Mouse (Mus musculus): ENCODE measurements around the gene Kank1.
"Not testable (repeated sequence)": the region's sequence is repeated elsewhere in the genome, so short reads cannot be mapped to it uniquely, and the experiment has no call there.

Kank1 gene

GRCm38 (mm10) chr19:25433169-25433690 is 196.5 kb downstream of the Kank1 start:
- ATAC-seq (ENCODE audit: insufficient number of reproducible peaks, low FRiP score, low TSS enrichment) = no peak

GRCm38 (mm10) chr19:25434345-25434744 is 197.6 kb downstream of the Kank1 start:
- ATAC-seq (ENCODE audit: insufficient number of reproducible peaks, low FRiP score, low TSS enrichment) = no peak

DNA sequence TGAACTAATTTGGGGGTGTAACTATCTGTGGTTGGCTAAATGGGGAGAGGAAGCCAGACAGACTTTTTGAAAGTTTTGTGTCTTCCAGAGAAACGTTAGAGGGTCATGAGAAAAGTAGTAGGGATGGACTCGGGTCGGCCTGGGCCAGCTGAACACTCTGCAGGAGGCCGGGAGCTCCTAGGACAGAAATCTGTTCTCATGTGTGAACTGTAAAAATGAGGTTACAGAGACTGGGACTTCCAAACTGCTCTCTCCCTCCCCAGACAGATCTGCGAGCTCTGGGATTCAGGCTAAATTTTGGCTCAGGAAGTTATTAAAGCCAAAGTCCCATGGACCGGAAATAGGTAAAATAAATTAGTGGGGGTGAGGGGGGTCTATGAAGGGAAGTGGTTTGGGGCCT is 198.0 kb downstream of the Kank1 start:
- ATAC-seq (ENCODE audit: insufficient number of reproducible peaks, low FRiP score, low TSS enrichment) = no peak

GRCm38 (mm10) chr19:25435412-25435811 is 198.6 kb downstream of the Kank1 start:
- ATAC-seq (ENCODE audit: insufficient number of reproducible peaks, low FRiP score, low TSS enrichment) = no peak

DNA sequence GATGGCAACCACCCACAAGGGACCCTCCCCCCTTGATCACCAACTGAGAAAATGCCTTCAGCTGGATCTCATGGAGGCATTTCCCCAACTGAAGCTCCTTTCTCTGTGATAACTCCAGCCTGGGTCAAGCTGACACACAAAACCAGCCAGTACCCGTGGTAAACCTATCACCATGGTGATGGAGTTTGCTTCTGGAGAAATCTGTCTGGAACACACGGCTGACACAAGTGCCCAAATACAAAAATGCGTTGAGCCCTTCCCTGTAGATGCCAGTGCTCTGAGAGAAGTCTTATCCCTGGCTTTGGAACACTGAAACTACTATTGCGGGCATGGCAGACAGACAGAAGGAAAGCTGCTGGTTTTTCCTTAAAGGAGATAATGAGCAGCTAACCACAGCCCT is 199.4 kb downstream of the Kank1 start:
- no peak for ATAC-seq (ENCODE audit: insufficient number of reproducible peaks, low FRiP score, low TSS enrichment)

GRCm38 (mm10) chr19:25436789-25437650 is 200.2 kb downstream of the Kank1 start:
- ATAC-seq (ENCODE audit: insufficient number of reproducible peaks, low FRiP score, low TSS enrichment) = no peak

- no peak for ATAC-seq (ENCODE audit: insufficient number of reproducible peaks, low FRiP score, low TSS enrichment)
Observed at GRCm38 (mm10) chr19:25438246-25438645, 201.5 kb downstream of the Kank1 start.

DNA sequence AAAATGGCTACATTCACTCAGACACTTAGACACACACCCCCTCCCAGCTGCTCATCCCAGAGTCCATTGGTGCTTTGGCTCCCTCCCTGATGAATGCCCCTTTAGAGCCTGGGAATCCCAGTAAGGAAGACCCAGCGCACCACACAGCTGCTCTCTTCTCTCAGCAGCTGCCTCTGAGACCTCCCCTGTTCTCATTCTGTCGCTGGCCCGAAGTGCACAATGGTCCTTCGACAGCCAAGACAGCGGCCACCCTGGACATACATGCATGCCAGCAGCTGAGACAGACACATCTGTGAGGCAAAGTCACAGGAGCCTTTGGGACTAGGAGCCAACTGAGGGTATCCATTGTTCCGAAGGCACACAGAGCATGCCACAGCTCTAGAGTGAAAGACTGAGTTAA is 203.0 kb downstream of the Kank1 start:
- no peak for ATAC-seq (ENCODE audit: insufficient number of reproducible peaks, low FRiP score, low TSS enrichment)

DNA sequence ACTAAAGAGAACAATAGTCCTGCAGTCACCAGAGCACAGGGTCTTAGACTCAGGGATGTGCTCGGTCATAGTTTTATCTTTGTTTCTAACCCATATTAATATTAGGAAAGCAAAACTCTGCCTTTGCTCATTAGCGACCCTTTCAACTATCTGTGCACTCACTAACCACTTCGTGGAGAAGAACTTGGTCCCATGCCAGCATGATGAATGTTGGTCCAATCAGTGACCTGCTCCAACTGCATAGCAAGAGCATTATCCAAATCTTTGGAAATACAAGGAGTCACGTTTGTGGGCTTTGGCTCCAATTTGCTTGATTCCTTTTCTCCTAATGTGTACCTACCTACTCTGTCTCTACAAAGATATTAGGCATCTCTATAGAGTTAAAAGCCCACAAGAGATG is 204.0 kb downstream of the Kank1 start:
- no peak for ATAC-seq (ENCODE audit: insufficient number of reproducible peaks, low FRiP score, low TSS enrichment)

DNA sequence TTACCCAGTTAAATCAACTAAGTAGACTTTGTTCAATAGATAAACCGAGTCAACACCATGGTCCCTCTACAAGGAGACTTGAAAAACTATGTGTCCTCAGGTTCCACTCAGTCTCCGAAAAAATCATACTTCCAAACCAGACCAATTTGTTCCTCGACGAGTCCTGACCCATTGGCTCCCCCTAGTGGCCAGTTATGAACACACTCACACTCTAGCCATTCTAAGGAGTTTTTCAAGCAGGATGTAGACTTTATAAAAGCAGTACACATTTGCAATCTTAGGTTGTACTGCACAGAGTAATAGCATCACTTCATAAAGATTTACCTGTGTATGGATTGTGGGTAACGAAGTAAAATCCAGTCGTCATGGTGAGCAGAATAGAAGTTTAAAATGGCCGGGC is 208.3 kb downstream of the Kank1 start:
- 0 out of 2 replicates have a peak, but pooled peaks have one; percentile 56 for ATAC-seq (ENCODE audit: insufficient number of reproducible peaks, low FRiP score, low TSS enrichment)

- no peak for ATAC-seq (ENCODE audit: insufficient number of reproducible peaks, low FRiP score, low TSS enrichment)
Observed at GRCm38 (mm10) chr19:25445842-25446241, 209.1 kb downstream of the Kank1 start.

GRCm38 (mm10) chr19:25446683-25447082 is 209.9 kb downstream of the Kank1 start:
- ATAC-seq (ENCODE audit: insufficient number of reproducible peaks, low FRiP score, low TSS enrichment) = no peak

- no peak for ATAC-seq (ENCODE audit: insufficient number of reproducible peaks, low FRiP score, low TSS enrichment)
Observed at GRCm38 (mm10) chr19:25447373-25447772, 210.6 kb downstream of the Kank1 start.

- no peak for ATAC-seq (ENCODE audit: insufficient number of reproducible peaks, low FRiP score, low TSS enrichment)
Observed at GRCm38 (mm10) chr19:25450869-25451629, 214.3 kb downstream of the Kank1 start.

DNA sequence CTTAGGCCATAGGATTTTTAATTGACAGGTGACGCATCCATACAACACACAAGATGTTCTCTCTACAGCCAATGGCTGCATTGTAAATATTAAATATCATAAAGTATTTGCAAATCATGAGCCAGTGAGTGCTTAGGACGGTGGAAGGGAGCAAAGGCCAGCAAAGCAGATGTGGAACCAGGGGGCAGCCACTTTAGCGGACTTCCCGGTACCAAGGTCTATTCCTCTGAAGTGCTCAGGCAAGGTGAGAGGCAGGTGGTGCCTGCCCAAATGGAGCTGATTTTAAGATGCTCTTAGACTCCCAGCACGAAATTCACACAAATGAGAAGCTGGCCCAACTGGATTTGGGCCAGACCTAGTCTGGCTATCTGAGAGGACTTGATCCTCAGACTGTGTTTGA is 216.4 kb downstream of the Kank1 start:
- ATAC-seq (ENCODE audit: insufficient number of reproducible peaks, low FRiP score, low TSS enrichment) = no peak

DNA sequence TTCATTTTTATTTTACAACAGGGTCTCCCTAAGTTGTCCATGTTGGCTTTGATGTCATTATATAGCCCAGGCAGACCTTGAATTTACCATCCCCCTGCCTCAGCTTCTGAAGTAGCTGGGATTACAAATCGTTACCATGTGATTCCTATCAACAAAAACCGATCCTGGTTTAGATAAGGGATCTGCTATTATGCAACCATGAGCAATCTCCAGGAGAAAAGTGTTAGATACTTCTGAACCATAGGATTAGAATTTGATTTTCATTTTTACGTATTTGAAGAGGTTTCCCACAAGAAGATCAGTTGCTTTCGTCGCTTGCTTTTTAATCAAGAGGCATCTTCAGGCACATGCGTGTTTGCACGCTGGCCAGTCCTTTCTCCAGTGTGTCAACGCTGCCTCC is 224.0 kb downstream of the Kank1 start:
- no peak for ATAC-seq (ENCODE audit: insufficient number of reproducible peaks, low FRiP score, low TSS enrichment)

- no peak for ATAC-seq (ENCODE audit: insufficient number of reproducible peaks, low FRiP score, low TSS enrichment)
Observed at GRCm38 (mm10) chr19:25461553-25462320, 225.0 kb downstream of the Kank1 start.

DNA sequence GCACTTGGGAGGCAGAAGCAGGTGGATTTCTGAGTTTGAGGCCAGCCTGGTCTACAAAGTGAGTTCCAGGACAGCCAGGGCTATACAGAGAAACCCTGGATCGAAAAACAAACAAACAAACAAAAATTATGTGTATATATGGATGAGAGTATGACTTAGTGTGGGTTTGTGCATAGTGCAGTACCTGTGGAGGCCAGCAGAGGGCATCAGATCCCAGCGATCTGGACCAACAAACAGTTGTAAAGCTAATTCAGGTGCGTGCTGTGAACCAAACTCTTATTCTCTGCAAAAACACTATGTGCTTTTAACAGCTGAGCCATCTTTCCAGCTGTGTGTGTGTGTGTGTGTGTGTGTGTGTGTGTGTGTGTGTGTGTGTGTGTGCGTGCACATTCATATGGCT is 239.0 kb downstream of the Kank1 start:
- not testable (repeated sequence) for ATAC-seq (ENCODE audit: insufficient number of reproducible peaks, low FRiP score, low TSS enrichment)

DNA sequence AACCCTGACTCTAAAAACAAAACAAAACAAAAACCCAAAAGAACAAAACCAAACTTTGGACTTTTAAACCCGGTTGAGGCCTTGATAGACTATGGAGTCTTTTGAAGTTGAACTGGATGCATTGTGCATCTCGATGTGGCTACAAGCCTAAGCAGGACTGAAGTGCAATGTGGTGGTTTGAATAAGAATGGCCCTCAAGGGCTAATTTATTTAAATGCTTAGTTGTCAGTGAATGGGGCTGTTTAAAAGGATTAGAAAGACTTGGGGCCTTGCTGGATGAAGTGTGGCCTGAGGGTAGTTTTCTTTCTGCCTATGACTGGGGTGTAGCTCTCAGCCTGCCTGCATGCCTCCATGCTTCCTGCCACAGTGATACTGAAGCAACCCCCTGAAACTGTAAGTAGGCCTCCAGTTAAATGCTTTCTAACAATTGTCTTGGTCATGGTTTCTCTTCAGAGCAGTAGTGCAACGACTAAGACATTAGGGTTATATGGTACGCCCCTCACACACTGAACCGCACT is 242.4 kb downstream of the Kank1 start:
- no peak for ATAC-seq (ENCODE audit: insufficient number of reproducible peaks, low FRiP score, low TSS enrichment)

DNA sequence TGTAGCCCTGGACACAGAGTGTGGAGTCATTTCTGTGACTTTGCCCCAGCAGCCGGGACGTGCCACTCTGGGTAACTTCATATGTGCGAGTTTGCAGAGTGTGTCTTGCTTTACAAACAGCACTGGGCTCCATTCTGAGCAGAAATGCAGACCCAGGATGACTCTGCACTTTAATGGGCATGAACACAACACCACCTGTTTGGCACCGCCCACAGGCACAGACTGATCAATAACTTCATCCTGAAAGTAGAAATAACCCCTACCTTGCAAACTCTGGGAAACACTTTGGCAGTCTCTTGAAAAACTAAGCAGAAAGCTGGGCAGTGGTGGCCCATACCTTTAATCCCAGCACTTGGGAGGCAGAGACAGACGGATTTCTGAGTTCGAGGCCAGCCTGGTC is 244.0 kb downstream of the Kank1 start:
- no peak for ATAC-seq (ENCODE audit: insufficient number of reproducible peaks, low FRiP score, low TSS enrichment)
